Mouse (Mus musculus) heart, embryonic 12.5 days (tissue): Measurements from ENCODE around the gene Lpcat2. TPM values are rescaled to one million over a fixed set of nuclear protein-coding genes. Genes with fewer than 3 reads are reported as not detected.
"Not testable (repeated sequence)": the region's sequence is repeated elsewhere in the genome, so short reads cannot be mapped to it uniquely, and the experiment has no call there.

Source experiments
- ATAC-seq: fragments of 200-750 bp; cut with Nextera tagmentation; 2 replicates; pipeline ENCODE4 v1.8.0; 2017; ENCODE audit warnings: moderate TSS enrichment, moderate library complexity; ENCODE audit not compliant: insufficient number of reproducible peaks, low FRiP score
- H3K27ac ChIP-seq: fragments of 300-500 bp; sonication (generic); 2 replicates; pipeline ENCODE4 v1.5.1; 2016; ENCODE audit warnings: mild to moderate bottlenecking, moderate library complexity; ENCODE audit not compliant: poor library complexity, severe bottlenecking
- H3K27me3 ChIP-seq: fragments of 300-500 bp; sonication (generic); replicated peaks from 2 replicates; pipeline ENCODE4 v1.6.1; 2016; ENCODE audit warnings: mild to moderate bottlenecking, moderate library complexity
- H3K36me3 ChIP-seq: fragments of 300-500 bp; sonication (generic); 2 replicates; pipeline ENCODE4 v1.6.1; 2016; ENCODE audit warnings: mild to moderate bottlenecking, moderate library complexity
- H3K4me1 ChIP-seq: fragments of 300-500 bp; sonication (generic); replicated peaks from 2 replicates; pipeline ENCODE4 v1.6.1; 2016; ENCODE audit warnings: mild to moderate bottlenecking
- H3K4me2 ChIP-seq: fragments of 300-500 bp; sonication (generic); 2 replicates; pipeline ENCODE4 v1.6.1; 2016; ENCODE audit warnings: mild to moderate bottlenecking, moderate library complexity
- H3K4me3 ChIP-seq: fragments of 300-500 bp; sonication (generic); 2 replicates; pipeline ENCODE4 v1.5.1; 2016; ENCODE audit warnings: mild to moderate bottlenecking
- H3K9ac ChIP-seq: fragments of 300-500 bp; sonication (generic); 2 replicates; pipeline ENCODE4 v1.6.1; 2016; ENCODE audit warnings: mild to moderate bottlenecking, moderate library complexity
- H3K9me3 ChIP-seq: fragments of 300-500 bp; sonication (generic); replicated peaks from 2 replicates; pipeline ENCODE4 v1.6.1; 2016; ENCODE audit warnings: mild to moderate bottlenecking, moderate library complexity
- WGBS: fragments of 180-500 bp; shearing (Covaris S2); methylation state at CpG from one replicate; pipeline ENCODE4 v1.1.7; 2016; 5-methylcytosine and 5-hydroxymethylcytosine counted together
- polyA plus RNA-seq: library from polyadenylated mRNA; unstranded; fragments of >200 nt; fragmentation: Nextera tagmentation; extraction: Ambion mirVana; gene quantifications from 2 replicates; pipeline ENCODE4 v1.2.1, GENCODE M21; 2016

Gene Lpcat2
- polyA plus RNA-seq, 1 experiment from 2014 or later: 3.0 TPM

GRCm38 (mm10) chr8:92854673-92855072 lies 466 bp upstream of the Lpcat2 start:
- peak overlapping the region; percentile 64 for H3K4me3 ChIP-seq
- H3K4me2 ChIP-seq: peak overlapping the region; percentile 84

GRCm38 (mm10) chr8:92856273-92856986 lies 1.3 kb downstream of the Lpcat2 start:
- peak overlapping the region; percentile 64 for H3K4me3 ChIP-seq
- H3K27ac ChIP-seq: no peak overlapping the region
- H3K4me1 ChIP-seq: peaks cover 13% of the 10 kb centered on the region; the same call in 1 of the 2 replicates
- no peaks in the 10 kb centered on the region for H3K9me3 ChIP-seq
- H3K27me3 ChIP-seq: peaks cover 10% of the 10 kb centered on the region; the same call in 1 of the 2 replicates
- 0 out of 2 replicates have a peak overlapping the region, but pooled peaks have one; percentile 73 for H3K9ac ChIP-seq
- peak overlapping the region; percentile 84 for H3K4me2 ChIP-seq
- peaks cover 8% of the 10 kb centered on the region; the same call in 1 of the 2 replicates for H3K36me3 ChIP-seq
- 71% methylated on average over 7 of the region's 7 CpGs for WGBS
- no peak for ATAC-seq

More at GRCm38 (mm10) chr8:92854673-92855072, 466 bp upstream of the Lpcat2 start:
- H3K27me3 ChIP-seq: peaks cover 10% of the 10 kb centered on the region; the same call in 1 of the 2 replicates
- H3K27ac ChIP-seq: no peak overlapping the region
- peaks cover 13% of the 10 kb centered on the region; the same call in 1 of the 2 replicates for H3K4me1 ChIP-seq
- H3K9me3 ChIP-seq: no peaks in the 10 kb centered on the region
- no peak for ATAC-seq
- peaks cover 8% of the 10 kb centered on the region; the same call in 1 of the 2 replicates for H3K36me3 ChIP-seq
- no peak overlapping the region for H3K9ac ChIP-seq
- 76% methylated on average over 3 of the region's 3 CpGs for WGBS

- H3K27ac ChIP-seq: no peak overlapping the region
- peaks cover 13% of the 10 kb centered on the region; the same call in 1 of the 2 replicates for H3K4me1 ChIP-seq
- H3K36me3 ChIP-seq: no peaks in the 10 kb centered on the region; the same call in 1 of the 2 replicates
- peaks cover 10% of the 10 kb centered on the region; the same call in 1 of the 2 replicates for H3K27me3 ChIP-seq
- no peak overlapping the region for H3K4me3 ChIP-seq
- ATAC-seq: no peak
- no peaks in the 10 kb centered on the region for H3K9me3 ChIP-seq
- WGBS: 82% methylated on average over 14 of the region's 14 CpGs
- no peak overlapping the region for H3K9ac ChIP-seq
- H3K4me2 ChIP-seq: no peak overlapping the region
These were observed 3.5 kb downstream of the Lpcat2 start for GRCm38 (mm10) chr8:92858475-92859182.

- Histone ChIP-seq H3K27me3 (no peaks in the 10 kb centered on the region), H3K9me3 (no peaks in the 10 kb centered on the region), H3K27ac (no peak overlapping the region), H3K36me3 (no peaks in the 10 kb centered on the region; the same call in 1 of the 2 replicates), H3K4me3 (no peak overlapping the region), H3K4me2 (no peak overlapping the region), H3K9ac (no peak overlapping the region), H3K4me1 (no peaks in the 10 kb centered on the region; the same call in 1 of the 2 replicates)
- no peak for ATAC-seq
- 79% methylated on average over 1 of the region's 1 CpGs for WGBS
These were observed 6.8 kb downstream of the Lpcat2 start for GRCm38 (mm10) chr8:92861977-92862376.

GRCm38 (mm10) chr8:92870281-92870680 lies 15.1 kb downstream of the Lpcat2 start:
- no peak overlapping the region for H3K4me3 ChIP-seq
- no peak overlapping the region for H3K4me2 ChIP-seq
- no peak overlapping the region for H3K9ac ChIP-seq
- H3K27me3 ChIP-seq: no peaks in the 10 kb centered on the region
- no peak for ATAC-seq
- no peaks in the 10 kb centered on the region for H3K9me3 ChIP-seq
- H3K27ac ChIP-seq: no peak overlapping the region
- H3K36me3 ChIP-seq: no peaks in the 10 kb centered on the region
- peaks cover 7% of the 10 kb centered on the region for H3K4me1 ChIP-seq
- 68% methylated on average over 7 of the region's 7 CpGs for WGBS

- H3K27me3 ChIP-seq: no peaks in the 10 kb centered on the region
- no peak for ATAC-seq
- H3K36me3 ChIP-seq: no peaks in the 10 kb centered on the region
- no peak overlapping the region for H3K4me2 ChIP-seq
- no peak overlapping the region for H3K4me3 ChIP-seq
- WGBS: 65% methylated on average over 10 of the region's 10 CpGs
- no peak overlapping the region for H3K9ac ChIP-seq
- peaks cover 7% of the 10 kb centered on the region for H3K4me1 ChIP-seq
- H3K27ac ChIP-seq: no peak overlapping the region
- no peaks in the 10 kb centered on the region for H3K9me3 ChIP-seq
These were observed 17.1 kb downstream of the Lpcat2 start for GRCm38 (mm10) chr8:92872063-92872759.

GRCm38 (mm10) chr8:92875795-92876194 lies 20.7 kb downstream of the Lpcat2 start:
- Histone ChIP-seq H3K36me3 (0 out of 2 replicates have a peak, but pooled peaks cover 6% of the 10 kb centered on the region), H3K27ac (no peak overlapping the region), H3K4me3 (no peak overlapping the region), H3K27me3 (no peaks in the 10 kb centered on the region), H3K4me2 (no peak overlapping the region), H3K9ac (no peak overlapping the region), H3K4me1 (no peaks in the 10 kb centered on the region), H3K9me3 (peaks cover 7% of the 10 kb centered on the region; the same call in 1 of the 2 replicates)
- WGBS: 76% methylated on average over 10 of the region's 10 CpGs
- no peak for ATAC-seq

- Histone ChIP-seq H3K27ac (no peak overlapping the region), H3K4me3 (no peak overlapping the region), H3K4me2 (no peak overlapping the region), H3K4me1 (no peaks in the 10 kb centered on the region), H3K9me3 (peaks cover 7% of the 10 kb centered on the region; the same call in 1 of the 2 replicates), H3K27me3 (no peaks in the 10 kb centered on the region), H3K36me3 (0 out of 2 replicates have a peak, but pooled peaks cover 6% of the 10 kb centered on the region), H3K9ac (no peak overlapping the region)
- WGBS: 59% methylated on average over 4 of the region's 4 CpGs
- ATAC-seq: no peak
These were observed 26.1 kb downstream of the Lpcat2 start for GRCm38 (mm10) chr8:92881247-92881646.

- no peak for ATAC-seq
- H3K4me3 ChIP-seq: no peak overlapping the region
- H3K4me2 ChIP-seq: no peak overlapping the region
- H3K27me3 ChIP-seq: no peaks in the 10 kb centered on the region
- no peak overlapping the region for H3K9ac ChIP-seq
- 0 out of 2 replicates have a peak, but pooled peaks cover 6% of the 10 kb centered on the region for H3K36me3 ChIP-seq
- H3K9me3 ChIP-seq: peaks cover 7% of the 10 kb centered on the region; the same call in 1 of the 2 replicates
- H3K4me1 ChIP-seq: no peaks in the 10 kb centered on the region
- WGBS: 67% methylated on average over 2 of the region's 2 CpGs
- no peak overlapping the region for H3K27ac ChIP-seq
These were observed 28.6 kb downstream of the Lpcat2 start for GRCm38 (mm10) chr8:92883771-92884170.

GRCm38 (mm10) chr8:92892216-92892615 lies 37.1 kb downstream of the Lpcat2 start:
- H3K27ac ChIP-seq, H3K27me3 ChIP-seq, ATAC-seq, H3K4me2 ChIP-seq, H3K9ac ChIP-seq, H3K4me1 ChIP-seq, H3K36me3 ChIP-seq, H3K9me3 ChIP-seq, H3K4me3 ChIP-seq: not testable (repeated sequence)
- WGBS: 51% methylated on average over 3 of the region's 3 CpGs
